Comparison of ENCODE assay signal across 8 mouse cellular contexts in the genomic region with DNA sequence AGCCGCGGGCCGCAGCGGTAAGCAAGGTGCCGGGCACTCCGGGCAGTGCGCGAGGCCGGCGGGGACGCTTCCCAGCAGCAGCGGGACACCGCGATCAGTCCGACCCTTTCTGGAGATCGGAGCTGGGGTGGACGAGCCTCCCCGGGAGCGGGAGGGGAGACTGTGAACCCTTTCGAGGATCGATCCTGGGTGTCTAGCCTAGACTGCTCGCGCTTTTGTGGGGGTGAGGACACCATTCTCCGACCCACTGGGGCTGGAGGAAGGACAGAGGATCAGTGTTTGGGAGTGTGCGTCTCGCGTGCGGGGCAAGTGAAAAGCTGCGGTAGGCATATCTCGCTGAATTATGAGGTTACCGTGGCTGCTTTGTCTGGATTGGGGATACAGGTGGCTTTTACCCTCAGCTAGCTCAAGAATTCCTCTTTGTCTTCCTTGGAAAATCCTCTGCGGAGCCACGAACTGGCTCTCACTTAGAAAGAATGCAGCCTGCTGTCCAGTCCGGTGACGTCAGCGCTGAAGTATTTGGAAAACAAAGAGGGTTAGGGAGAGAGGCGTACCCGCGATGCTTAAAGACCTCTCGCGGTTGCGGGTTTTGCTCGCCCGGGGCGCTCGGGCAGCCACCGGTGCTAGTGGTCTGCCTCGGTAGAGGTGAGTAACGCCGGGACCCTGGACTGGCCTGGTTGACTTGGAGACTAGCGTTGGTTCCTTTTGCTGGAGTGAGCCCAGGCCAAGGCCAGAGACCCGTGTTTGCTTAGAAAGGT. TPM values are rescaled to one million over a fixed set of nuclear protein-coding genes. Genes with fewer than 3 reads are reported as not detected.
DNase-seq lines count a peak whose midpoint lies in the region; ATAC-seq and TF ChIP-seq lines count a peak whose summit lies in the region.

No protein-coding gene starts in this region.

- H3K27ac ChIP-seq in embryonic facial prominence, embryonic 15.5 days (replicated peaks), result peak overlapping the region; percentile 98
- peak overlapping the region; percentile 99 for H3K27ac ChIP-seq in heart, embryonic 12.5 days (ENCODE audit: poor library complexity, severe bottlenecking)
- H3K27ac ChIP-seq in kidney, embryonic 16.5 days (ENCODE audit: low read length), result peak overlapping the region; percentile 99
- H3K27ac ChIP-seq in midbrain, postnatal 0 days (ENCODE audit: low read depth, low read length), result peak overlapping the region; percentile 98
- peak overlapping the region; percentile 86 for H3K27ac ChIP-seq in testis, adult 2 months (ENCODE audit: control insufficient read depth, insufficient read depth, low read depth, low read length)

- DNase-seq in liver, result peak; percentile 59
- DNase-seq in midbrain, postnatal 0 days (ENCODE audit: low spot score), result peak; percentile 88

- peaks cover 2% of the 10 kb centered on the region; the same call in 1 of the 2 replicates for H3K36me3 ChIP-seq in erythroblast, embryonic 14.5 days (ENCODE audit: control insufficient read depth)
- peaks cover 19% of the 10 kb centered on the region for H3K36me3 ChIP-seq in embryonic facial prominence, embryonic 15.5 days
- H3K36me3 ChIP-seq in heart, embryonic 12.5 days, result peaks cover 33% of the 10 kb centered on the region
- H3K36me3 ChIP-seq in kidney, embryonic 16.5 days (ENCODE audit: insufficient read depth, low read length), result peaks cover 32% of the 10 kb centered on the region
- peaks cover 9% of the 10 kb centered on the region for H3K36me3 ChIP-seq in midbrain, postnatal 0 days (ENCODE audit: insufficient read depth, low read length)
- H3K36me3 ChIP-seq in testis, adult 2 months (ENCODE audit: control insufficient read depth, insufficient read depth, low read length), result no peaks in the 10 kb centered on the region

- WGBS in embryonic facial prominence, embryonic 15.5 days, result under 1% methylated on average over 52 of the region's 52 CpGs
- under 1% methylated on average over 52 of the region's 52 CpGs for WGBS in heart, embryonic 12.5 days
- WGBS in kidney, embryonic 16.5 days, result under 1% methylated on average over 52 of the region's 52 CpGs
- under 1% methylated on average over 52 of the region's 52 CpGs for WGBS in midbrain, postnatal 0 days

- H3K9ac ChIP-seq in embryonic facial prominence, embryonic 15.5 days, result peak overlapping the region; percentile 91
- H3K9ac ChIP-seq in heart, embryonic 12.5 days, result peak overlapping the region; percentile 97
- H3K9ac ChIP-seq in kidney, embryonic 16.5 days (replicated peaks; ENCODE audit: low read length), result peak overlapping the region; percentile 97
- H3K9ac ChIP-seq in midbrain, postnatal 0 days (replicated peaks; ENCODE audit: low read length, poor library complexity, severe bottlenecking), result peak overlapping the region; percentile 98

- no peak for TF ChIP-seq POLR2A in testis, adult 2 months (IDR thresholded peaks at IDR 0.05; ENCODE audit: control insufficient read depth, low read depth, low read length)

- ATAC-seq in erythroblast, adult 5-6 weeks (replicated peaks; ENCODE audit: low FRiP score, poor library complexity, severe bottlenecking), result no peak
- peak; percentile 43 for ATAC-seq in embryonic facial prominence, embryonic 15.5 days (ENCODE audit: insufficient number of reproducible peaks, low FRiP score, low TSS enrichment, low read depth)
- peak; percentile 56 for ATAC-seq in heart, embryonic 12.5 days (ENCODE audit: insufficient number of reproducible peaks, low FRiP score)
- peak; percentile 52 for ATAC-seq in kidney, embryonic 16.5 days (ENCODE audit: low FRiP score, low TSS enrichment)
- peak; percentile 62 for ATAC-seq in midbrain, postnatal 0 days (ENCODE audit: low FRiP score)

- peak overlapping the region; percentile 60 for H3K4me3 ChIP-seq in erythroblast, embryonic 14.5 days (replicated peaks)
- peak overlapping the region; percentile 79 for H3K4me3 ChIP-seq in embryonic facial prominence, embryonic 15.5 days (replicated peaks)
- peak overlapping the region; percentile 84 for H3K4me3 ChIP-seq in heart, embryonic 12.5 days
- peak overlapping the region; percentile 94 for H3K4me3 ChIP-seq in kidney, embryonic 16.5 days (ENCODE audit: low read length)
- peak overlapping the region; percentile 93 for H3K4me3 ChIP-seq in midbrain, postnatal 0 days (ENCODE audit: low read depth, low read length)
- peak overlapping the region; percentile 88 for H3K4me3 ChIP-seq in testis, adult 2 months (ENCODE audit: control insufficient read depth, low read depth, low read length)

- peaks cover 5% of the 10 kb centered on the region; the same call in 1 of the 2 replicates for H3K4me1 ChIP-seq in erythroblast, embryonic 14.5 days (ENCODE audit: control insufficient read depth)
- peaks cover 75% of the 10 kb centered on the region for H3K4me1 ChIP-seq in embryonic facial prominence, embryonic 15.5 days
- peaks cover 67% of the 10 kb centered on the region for H3K4me1 ChIP-seq in heart, embryonic 12.5 days (replicated peaks)
- H3K4me1 ChIP-seq in kidney, embryonic 16.5 days (ENCODE audit: insufficient read depth, low read length), result peaks cover 74% of the 10 kb centered on the region
- peaks cover 21% of the 10 kb centered on the region for H3K4me1 ChIP-seq in midbrain, postnatal 0 days (ENCODE audit: insufficient read depth, low read length)
- peaks cover 9% of the 10 kb centered on the region for H3K4me1 ChIP-seq in testis, adult 2 months (ENCODE audit: control insufficient read depth, insufficient read depth, low read length)

- H3K4me2 ChIP-seq in embryonic facial prominence, embryonic 15.5 days (replicated peaks), result peak overlapping the region; percentile 88
- peak overlapping the region; percentile 76 for H3K4me2 ChIP-seq in heart, embryonic 12.5 days
- H3K4me2 ChIP-seq in kidney, embryonic 16.5 days (replicated peaks; ENCODE audit: low read depth, low read length), result peak overlapping the region; percentile 83
- peak overlapping the region; percentile 95 for H3K4me2 ChIP-seq in midbrain, postnatal 0 days (ENCODE audit: low read depth, low read length, poor library complexity, severe bottlenecking)

- peaks cover 2% of the 10 kb centered on the region; the same call in 1 of the 2 replicates for H3K9me3 ChIP-seq in erythroblast, embryonic 14.5 days (ENCODE audit: control insufficient read depth, low read length)
- no peaks in the 10 kb centered on the region for H3K9me3 ChIP-seq in embryonic facial prominence, embryonic 15.5 days (replicated peaks)
- no peaks in the 10 kb centered on the region for H3K9me3 ChIP-seq in heart, embryonic 12.5 days (replicated peaks)
- no peaks in the 10 kb centered on the region for H3K9me3 ChIP-seq in kidney, embryonic 16.5 days (ENCODE audit: low read length)
- H3K9me3 ChIP-seq in midbrain, postnatal 0 days (ENCODE audit: low read length), result no peaks in the 10 kb centered on the region

- peaks cover 65% of the 10 kb centered on the region for H3K27me3 ChIP-seq in erythroblast, embryonic 14.5 days (ENCODE audit: control insufficient read depth)
- H3K27me3 ChIP-seq in embryonic facial prominence, embryonic 15.5 days, result no peaks in the 10 kb centered on the region
- no peaks in the 10 kb centered on the region for H3K27me3 ChIP-seq in heart, embryonic 12.5 days (replicated peaks)
- H3K27me3 ChIP-seq in kidney, embryonic 16.5 days (ENCODE audit: insufficient read depth, low read length), result no peaks in the 10 kb centered on the region
- no peaks in the 10 kb centered on the region for H3K27me3 ChIP-seq in midbrain, postnatal 0 days (ENCODE audit: insufficient read depth, low read length)
- H3K27me3 ChIP-seq in testis, adult 2 months (ENCODE audit: control insufficient read depth, insufficient read depth, low read length), result peaks cover 6% of the 10 kb centered on the region

- TF ChIP-seq CTCF in midbrain, postnatal 0 days (IDR thresholded peaks at IDR 0.05), result no peak
- no peak for TF ChIP-seq CTCF in testis, adult 2 months (IDR thresholded peaks at IDR 0.05; ENCODE audit: control insufficient read depth, insufficient read depth, insufficient replicate concordance, low read depth, low read length)

RNA-seq across cellular contexts. Expression of gene Amotl2, which starts 1.6 kb away (rescaled TPM):
- 0.03 TPM in 2 replicates for polyA plus RNA-seq in erythroblast, embryonic 14.5 days (2012)
- total RNA-seq in erythroblast, adult 5-6 weeks (2015; ENCODE audit: low replicate concordance), result 0.19 and 0.63 TPM in 2 replicates
- 2.5 and 3.7 TPM in 2 replicates for total RNA-seq in erythroblast, adult 5-6 weeks (2017; ENCODE audit: low replicate concordance)
- 53.6 and 53.7 TPM in 2 replicates for polyA plus RNA-seq in embryonic facial prominence, embryonic 15.5 days (2015; fragmentation: Nextera tagmentation; extraction: Ambion mirVana)
- polyA plus RNA-seq in heart, embryonic 12.5 days (2016; fragmentation: Nextera tagmentation; extraction: Ambion mirVana), result 59.2 and 61.6 TPM in 2 replicates
- polyA plus RNA-seq in kidney, embryonic 16.5 days (2015; fragmentation: Nextera tagmentation; extraction: Ambion mirVana), result 40.9 and 41.5 TPM in 2 replicates
- total RNA-seq in midbrain, postnatal 0 days (2014; rRNA removed), result 125 and 129 TPM in 2 replicates
- polyA plus RNA-seq in midbrain, postnatal 0 days (2015; fragmentation: Nextera tagmentation; extraction: Ambion mirVana), result 31.5 and 32.5 TPM in 2 replicates
- 2.6 TPM in 2 replicates for polyA plus RNA-seq in testis, adult 2 months (2012; rRNA removed)
